Mouse (Mus musculus) kidney, embryonic 15.5 days (tissue): ENCODE measurements around the gene March5. TPM values are rescaled to one million over a fixed set of nuclear protein-coding genes. Genes with fewer than 3 reads are reported as not detected.

ENCODE experiments used
- ATAC-seq: fragments of 200-750 bp; cut with Nextera tagmentation; replicated peaks from 2 replicates; pipeline ENCODE4 v1.8.0; 2017; ENCODE audit warnings: moderate TSS enrichment; ENCODE audit not compliant: low FRiP score
- H3K27ac ChIP-seq: fragments of 300-500 bp; sonication (generic); 2 replicates; pipeline ENCODE4 v1.5.1; 2015; ENCODE audit warnings: mild to moderate bottlenecking, inconsistent platforms
- H3K27me3 ChIP-seq: fragments of 300-500 bp; sonication (generic); 2 replicates; pipeline ENCODE4 v1.6.1; 2015; ENCODE audit warnings: inconsistent platforms
- H3K36me3 ChIP-seq: fragments of 300-500 bp; sonication (generic); 2 replicates; pipeline ENCODE4 v1.6.1; 2015; ENCODE audit warnings: inconsistent platforms
- H3K4me1 ChIP-seq: fragments of 300-500 bp; sonication (generic); 2 replicates; pipeline ENCODE4 v1.6.1; 2015; ENCODE audit warnings: inconsistent platforms
- H3K4me2 ChIP-seq: fragments of 300-500 bp; sonication (generic); 2 replicates; pipeline ENCODE4 v1.6.1; 2015; ENCODE audit warnings: moderate library complexity, mild to moderate bottlenecking, inconsistent platforms
- H3K4me3 ChIP-seq: fragments of 300-500 bp; sonication (generic); replicated peaks from 2 replicates; pipeline ENCODE4 v1.5.1; 2015; ENCODE audit warnings: mild to moderate bottlenecking, inconsistent platforms
- H3K9ac ChIP-seq: fragments of 300-500 bp; sonication (generic); 2 replicates; pipeline ENCODE4 v1.6.1; 2015; ENCODE audit warnings: mild to moderate bottlenecking, inconsistent platforms
- H3K9me3 ChIP-seq: fragments of 300-500 bp; sonication (generic); replicated peaks from 2 replicates; pipeline ENCODE4 v1.6.1; 2016; ENCODE audit warnings: inconsistent platforms
- WGBS: fragments of 180-500 bp; shearing (Covaris S2); methylation state at CpG from one replicate; pipeline ENCODE4 v1.1.7; 2015; ENCODE audit warnings: mixed read lengths; 5-methylcytosine and 5-hydroxymethylcytosine counted together
- polyA plus RNA-seq: library from polyadenylated mRNA; unstranded; fragments of >200 nt; fragmentation: Nextera tagmentation; extraction: Ambion mirVana; gene quantifications from 2 replicates; pipeline ENCODE4 v1.2.1, GENCODE M21; 2015

The March5 gene
- polyA plus RNA-seq, 1 experiment from 2014 or later: 88.4 TPM

- Histone ChIP-seq H3K27me3 (no peaks in the 10 kb centered on the region), H3K4me1 (no peaks in the 10 kb centered on the region), H3K4me2 (no peak overlapping the region), H3K27ac (no peak overlapping the region), H3K9ac (no peak overlapping the region), H3K9me3 (no peaks in the 10 kb centered on the region), H3K4me3 (no peak overlapping the region), H3K36me3 (no peaks in the 10 kb centered on the region)
- ATAC-seq: no peak
- 47% methylated on average over 3 of the region's 3 CpGs for WGBS
Measured at GRCm38 (mm10) chr19:37246859-37247258, 39.5 kb downstream of the March5 start.

- H3K4me3 ChIP-seq: no peak overlapping the region
- no peak overlapping the region for H3K9ac ChIP-seq
- no peaks in the 10 kb centered on the region for H3K27me3 ChIP-seq
- no peaks in the 10 kb centered on the region for H3K4me1 ChIP-seq
- ATAC-seq: no peak
- no peak overlapping the region for H3K4me2 ChIP-seq
- WGBS: 92% methylated on average over 3 of the region's 3 CpGs
- H3K36me3 ChIP-seq: no peaks in the 10 kb centered on the region
- H3K27ac ChIP-seq: no peak overlapping the region
- H3K9me3 ChIP-seq: no peaks in the 10 kb centered on the region
Measured at GRCm38 (mm10) chr19:37248199-37248598, 40.9 kb downstream of the March5 start.

GRCm38 (mm10) chr19:37252104-37252503 is 44.8 kb downstream of the March5 start:
- no peak overlapping the region for H3K4me2 ChIP-seq
- no peak for ATAC-seq
- H3K9me3 ChIP-seq: no peaks in the 10 kb centered on the region
- no peak overlapping the region for H3K9ac ChIP-seq
- no peaks in the 10 kb centered on the region for H3K4me1 ChIP-seq
- 74% methylated on average over 6 of the region's 6 CpGs for WGBS
- H3K36me3 ChIP-seq: no peaks in the 10 kb centered on the region
- H3K27ac ChIP-seq: no peak overlapping the region
- H3K4me3 ChIP-seq: no peak overlapping the region
- no peaks in the 10 kb centered on the region for H3K27me3 ChIP-seq

GRCm38 (mm10) chr19:37255321-37255720 is 48.0 kb downstream of the March5 start:
- no peak overlapping the region for H3K4me3 ChIP-seq
- no peak for ATAC-seq
- no peaks in the 10 kb centered on the region for H3K36me3 ChIP-seq
- no peak overlapping the region for H3K27ac ChIP-seq
- H3K4me1 ChIP-seq: no peaks in the 10 kb centered on the region
- no peaks in the 10 kb centered on the region for H3K27me3 ChIP-seq
- H3K9me3 ChIP-seq: no peaks in the 10 kb centered on the region
- H3K9ac ChIP-seq: no peak overlapping the region
- H3K4me2 ChIP-seq: no peak overlapping the region
- 90% methylated on average over 9 of the region's 9 CpGs for WGBS

- Histone ChIP-seq H3K36me3 (no peaks in the 10 kb centered on the region), H3K4me1 (0 out of 2 replicates have a peak, but pooled peaks cover 3% of the 10 kb centered on the region), H3K4me2 (no peak overlapping the region), H3K9ac (no peak overlapping the region), H3K27me3 (no peaks in the 10 kb centered on the region), H3K27ac (no peak overlapping the region), H3K9me3 (no peaks in the 10 kb centered on the region), H3K4me3 (no peak overlapping the region)
- 40% methylated on average over 4 of the region's 4 CpGs for WGBS
- no peak for ATAC-seq
Measured at GRCm38 (mm10) chr19:37262389-37262788, 55.0 kb downstream of the March5 start.

- H3K9me3 ChIP-seq: no peaks in the 10 kb centered on the region
- no peak overlapping the region for H3K27ac ChIP-seq
- ATAC-seq: no peak
- WGBS: 65% methylated on average over 8 of the region's 8 CpGs
- H3K36me3 ChIP-seq: peaks cover 2% of the 10 kb centered on the region; the same call in 1 of the 2 replicates
- no peak overlapping the region for H3K9ac ChIP-seq
- no peaks in the 10 kb centered on the region for H3K27me3 ChIP-seq
- 0 out of 2 replicates have a peak, but pooled peaks cover 3% of the 10 kb centered on the region for H3K4me1 ChIP-seq
- no peak overlapping the region for H3K4me3 ChIP-seq
- no peak overlapping the region for H3K4me2 ChIP-seq
Measured at GRCm38 (mm10) chr19:37263566-37263942, 56.2 kb downstream of the March5 start.

- Histone ChIP-seq H3K4me2 (no peak overlapping the region), H3K36me3 (peaks cover 9% of the 10 kb centered on the region), H3K4me3 (no peak overlapping the region), H3K9me3 (no peaks in the 10 kb centered on the region), H3K27me3 (no peaks in the 10 kb centered on the region), H3K27ac (no peak overlapping the region), H3K9ac (no peak overlapping the region), H3K4me1 (0 out of 2 replicates have a peak, but pooled peaks cover 3% of the 10 kb centered on the region)
- ATAC-seq: no peak
- WGBS: 64% methylated on average over 23 of the region's 23 CpGs
Measured at GRCm38 (mm10) chr19:37263943-37264897, 56.9 kb downstream of the March5 start.

GRCm38 (mm10) chr19:37265333-37266103 is 58.2 kb downstream of the March5 start:
- no peaks in the 10 kb centered on the region for H3K9me3 ChIP-seq
- no peak overlapping the region for H3K9ac ChIP-seq
- no peak overlapping the region for H3K4me3 ChIP-seq
- 34% methylated on average over 10 of the region's 10 CpGs for WGBS
- no peaks in the 10 kb centered on the region for H3K27me3 ChIP-seq
- no peak overlapping the region for H3K27ac ChIP-seq
- H3K36me3 ChIP-seq: peaks cover 12% of the 10 kb centered on the region
- 0 out of 2 replicates have a peak, but pooled peaks cover 3% of the 10 kb centered on the region for H3K4me1 ChIP-seq
- ATAC-seq: no peak; the same call in 1 of the 2 replicates
- H3K4me2 ChIP-seq: no peak overlapping the region

- Histone ChIP-seq H3K27me3 (no peaks in the 10 kb centered on the region), H3K27ac (no peak overlapping the region), H3K4me2 (no peak overlapping the region), H3K4me1 (0 out of 2 replicates have a peak, but pooled peaks cover 2% of the 10 kb centered on the region), H3K4me3 (no peak overlapping the region), H3K36me3 (peaks cover 17% of the 10 kb centered on the region), H3K9ac (no peak overlapping the region), H3K9me3 (no peaks in the 10 kb centered on the region)
- WGBS: 93% methylated on average over 16 of the region's 16 CpGs
- ATAC-seq: no peak
Measured at GRCm38 (mm10) chr19:37269106-37269505, 61.8 kb downstream of the March5 start.

Other genes with a start within 250 kb of the March5 start
- 1.2 TPM in 2 replicates for gene Cpeb3, start 1.1 kb downstream of the March5 start, polyA plus RNA-seq
- 53.3 and 56.6 TPM in 2 replicates for gene Ide, start 130.3 kb downstream of the March5 start, polyA plus RNA-seq
- 60.8 and 60.9 TPM in 2 replicates for gene Kif11, start 168.9 kb downstream of the March5 start, polyA plus RNA-seq
- 17.4 and 19.9 TPM in 2 replicates for gene Hhex, start 227.3 kb downstream of the March5 start, polyA plus RNA-seq